ENCODE assay signal across 10 mouse cellular contexts in genomic region chr6:137542231-137543152, GRCm38 (mm10).
A peak's percentile ranks its signal among the peaks of the same experiment; 100 is the strongest.
DNase-seq lines count a peak whose midpoint lies in the region; ATAC-seq lines count a peak whose summit lies in the region.
"Had no signal": no experiment of that assay in that cellular context is flagged by ENCODE, and none has a peak within 500 bp of the region (broad histone marks: within the 10 kb centered on the region; RNA-seq: fewer than 3 reads in every experiment).

No protein-coding gene starts in this region.

- no peak for DNase-seq in heart, postnatal 4 days
- DNase-seq in embryo, embryonic 9.5 days (ENCODE audit: extremely low spot score) = peak; percentile 27
- no peak for DNase-seq in kidney, postnatal 14 days
- no peak for DNase-seq in liver, embryonic 11.5 days (ENCODE audit: low spot score)
- DNase-seq in kidney, adult 9 months = no peak
- DNase-seq: thymus, postnatal 14 days had no signal

- 14% methylated on average over 10 of the region's 10 CpGs for WGBS in heart, embryonic 13.5 days
- 5% methylated on average over 10 of the region's 10 CpGs for WGBS in hindbrain, embryonic 12.5 days
- WGBS in midbrain, embryonic 16.5 days = 3% methylated on average over 10 of the region's 10 CpGs
- WGBS in liver, embryonic 11.5 days = 18% methylated on average over 10 of the region's 10 CpGs

- H3K9ac ChIP-seq in heart, embryonic 13.5 days = peak overlapping the region; percentile 44
- no peak overlapping the region for H3K9ac ChIP-seq in hindbrain, embryonic 12.5 days
- no peak overlapping the region for H3K9ac ChIP-seq in midbrain, embryonic 16.5 days (ENCODE audit: low read depth, low read length)
- no peak overlapping the region for H3K9ac ChIP-seq in liver, embryonic 11.5 days (ENCODE audit: low read depth, low read length)

- H3K27me3 ChIP-seq in heart, embryonic 13.5 days (replicated peaks) = no peaks in the 10 kb centered on the region
- H3K27me3 ChIP-seq in hindbrain, embryonic 12.5 days = no peaks in the 10 kb centered on the region
- no peaks in the 10 kb centered on the region for H3K27me3 ChIP-seq in midbrain, embryonic 16.5 days (ENCODE audit: control insufficient read depth, insufficient read depth, low read depth, low read length)
- no peaks in the 10 kb centered on the region for H3K27me3 ChIP-seq in liver, embryonic 11.5 days (replicated peaks; ENCODE audit: control insufficient read depth, insufficient read depth, low read length)

- peaks cover 4% of the 10 kb centered on the region; the same call in 1 of the 2 replicates for H3K9me3 ChIP-seq in heart, embryonic 13.5 days
- no peaks in the 10 kb centered on the region for H3K9me3 ChIP-seq in hindbrain, embryonic 12.5 days (replicated peaks)
- no peaks in the 10 kb centered on the region for H3K9me3 ChIP-seq in midbrain, embryonic 16.5 days (replicated peaks; ENCODE audit: control insufficient read depth, low read length, poor library complexity, severe bottlenecking)
- peaks cover 3% of the 10 kb centered on the region; the same call in 1 of the 2 replicates for H3K9me3 ChIP-seq in liver, embryonic 11.5 days (ENCODE audit: control insufficient read depth, low read length)

- H3K4me1 ChIP-seq in heart, embryonic 13.5 days = peaks cover 38% of the 10 kb centered on the region
- peaks cover 23% of the 10 kb centered on the region for H3K4me1 ChIP-seq in hindbrain, embryonic 12.5 days
- peaks cover 18% of the 10 kb centered on the region for H3K4me1 ChIP-seq in midbrain, embryonic 16.5 days (ENCODE audit: control insufficient read depth, insufficient read depth, low read length)
- peaks cover 11% of the 10 kb centered on the region for H3K4me1 ChIP-seq in liver, embryonic 11.5 days (replicated peaks; ENCODE audit: control insufficient read depth, insufficient read depth, low read length)

- ATAC-seq in heart, embryonic 13.5 days (ENCODE audit: extremely low read depth, insufficient number of reproducible peaks, low FRiP score, low TSS enrichment) = no peak
- peak; percentile 89 for ATAC-seq in hindbrain, embryonic 12.5 days (ENCODE audit: low FRiP score)
- peak; percentile 55 for ATAC-seq in midbrain, embryonic 16.5 days
- no peak for ATAC-seq in liver, embryonic 11.5 days (replicated peaks; ENCODE audit: low FRiP score)

- peak overlapping the region; percentile 53 for H3K4me2 ChIP-seq in heart, embryonic 13.5 days
- peak overlapping the region; percentile 24 for H3K4me2 ChIP-seq in hindbrain, embryonic 12.5 days (replicated peaks)
- peak overlapping the region; percentile 5; the same call in 1 of the 2 replicates for H3K4me2 ChIP-seq in midbrain, embryonic 16.5 days (ENCODE audit: low read length)
- no peak overlapping the region for H3K4me2 ChIP-seq in liver, embryonic 11.5 days

- no peak overlapping the region for H3K4me3 ChIP-seq in heart, embryonic 13.5 days
- no peak overlapping the region for H3K4me3 ChIP-seq in hindbrain, embryonic 12.5 days
- H3K4me3 ChIP-seq in midbrain, embryonic 16.5 days (ENCODE audit: low read depth, low read length) = no peak overlapping the region
- no peak overlapping the region for H3K4me3 ChIP-seq in liver, embryonic 11.5 days (ENCODE audit: low read depth, low read length)

- no peaks in the 10 kb centered on the region for H3K36me3 ChIP-seq in heart, embryonic 13.5 days
- no peaks in the 10 kb centered on the region for H3K36me3 ChIP-seq in hindbrain, embryonic 12.5 days
- H3K36me3 ChIP-seq in midbrain, embryonic 16.5 days (ENCODE audit: control insufficient read depth, insufficient read depth, low read length) = no peaks in the 10 kb centered on the region
- H3K36me3 ChIP-seq in liver, embryonic 11.5 days (ENCODE audit: control insufficient read depth, insufficient read depth, low read length) = no peaks in the 10 kb centered on the region
- H3K36me3 ChIP-seq: G1E had no signal

- peak overlapping the region; percentile 58 for H3K27ac ChIP-seq in heart, embryonic 13.5 days (replicated peaks)
- H3K27ac ChIP-seq in hindbrain, embryonic 12.5 days = peak overlapping the region; percentile 76
- peak overlapping the region; percentile 18; the same call in 1 of the 2 replicates for H3K27ac ChIP-seq in midbrain, embryonic 16.5 days (ENCODE audit: low read length)
- no peak overlapping the region for H3K27ac ChIP-seq in liver, embryonic 11.5 days (ENCODE audit: low read depth, low read length)

Comparison
In these comparisons a context has a peak if more than half of its experiments do, and no peak if none do; other contexts are left out.
1. ATAC-seq: peak in hindbrain, embryonic 12.5 days (single experiment) and midbrain, embryonic 16.5 days (single experiment); none in heart, embryonic 13.5 days (single experiment) and liver, embryonic 11.5 days (single experiment).